Comparison of ENCODE assay signal across 21 mouse cellular contexts in the genomic region with DNA sequence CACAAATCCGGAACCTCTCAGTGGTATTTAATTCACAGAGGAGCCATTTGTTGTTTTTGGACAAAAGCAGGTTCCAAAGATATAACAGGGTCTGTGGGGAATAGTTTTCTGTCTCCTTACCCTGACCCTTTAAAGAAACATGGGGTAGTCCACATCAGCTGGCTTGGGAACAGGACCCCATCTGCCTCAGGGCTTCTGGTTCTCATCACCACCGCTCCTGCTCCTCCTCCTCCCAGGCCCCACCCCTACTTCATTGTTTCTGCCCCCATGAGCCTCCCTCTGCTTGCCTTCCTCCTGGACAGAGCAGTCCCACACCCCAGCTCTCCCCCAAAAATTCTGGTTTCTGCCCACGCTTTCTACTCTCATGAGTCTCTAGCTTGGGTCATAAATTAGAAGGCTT.
DNase-seq lines count a peak whose midpoint lies in the region; ATAC-seq lines count a peak whose summit lies in the region.
"Had no signal": no experiment of that assay in that cellular context is flagged by ENCODE, and none has a peak within 500 bp of the region (broad histone marks: within the 10 kb centered on the region; RNA-seq: fewer than 3 reads in every experiment).

No protein-coding gene starts in this region.

- H3K36me3 ChIP-seq in heart, embryonic 10.5 days, result no peaks in the 10 kb centered on the region
- no peaks in the 10 kb centered on the region for H3K36me3 ChIP-seq in kidney, embryonic 16.5 days (ENCODE audit: insufficient read depth, low read length)
- H3K36me3 ChIP-seq: embryonic facial prominence, embryonic 13.5 days; forebrain, embryonic 12.5 days; heart, embryonic 13.5 days; hindbrain, embryonic 12.5 days; midbrain, embryonic 10.5 days; neural tube, embryonic 15.5 days had no signal

- no peaks in the 10 kb centered on the region for H3K9me3 ChIP-seq in heart, embryonic 10.5 days
- no peaks in the 10 kb centered on the region for H3K9me3 ChIP-seq in kidney, embryonic 16.5 days (ENCODE audit: low read length)
- H3K9me3 ChIP-seq: embryonic facial prominence, embryonic 13.5 days; forebrain, embryonic 12.5 days; heart, embryonic 13.5 days; hindbrain, embryonic 12.5 days; midbrain, embryonic 10.5 days; neural tube, embryonic 15.5 days had no signal

- no peak overlapping the region for H3K27ac ChIP-seq in heart, embryonic 10.5 days
- H3K27ac ChIP-seq in kidney, embryonic 16.5 days (ENCODE audit: low read length), result no peak overlapping the region
- H3K27ac ChIP-seq: embryonic facial prominence, embryonic 13.5 days; forebrain, embryonic 12.5 days; heart, embryonic 13.5 days; hindbrain, embryonic 12.5 days; midbrain, embryonic 10.5 days; neural tube, embryonic 15.5 days had no signal

- peak; percentile 98 for DNase-seq in heart, adult 11 months
- no peak for DNase-seq in heart, embryonic 10.5 days (ENCODE audit: low spot score)
- DNase-seq in kidney, adult 11 months, result no peak
- peak; percentile 43 to 58 for DNase-seq in heart, postnatal 10 days
- DNase-seq in kidney, postnatal 14 days, result peak; percentile 42
- DNase-seq in lung, postnatal 10 days, result no peak
- DNase-seq: adrenal gland, postnatal 25 days; cerebellum, adult 8-10 months; cerebellum, postnatal 36 days; embryo, embryonic 11 days had no signal

- peak; percentile 77 for ATAC-seq in kidney, embryonic 16.5 days (ENCODE audit: low FRiP score, low TSS enrichment)
- ATAC-seq in inflammation-experienced regulatory T-cells, adult 6 months, result no peak
- ATAC-seq: CD4-positive, CD25-positive, alpha-beta regulatory T cell, adult 4 months; lung, postnatal 0 days had no signal

- no peak overlapping the region for H3K4me2 ChIP-seq in kidney, embryonic 16.5 days (replicated peaks; ENCODE audit: low read depth, low read length)
- H3K4me2 ChIP-seq: embryonic facial prominence, embryonic 13.5 days; forebrain, embryonic 12.5 days; heart, embryonic 13.5 days; hindbrain, embryonic 12.5 days; neural tube, embryonic 15.5 days had no signal

- intact Hi-C loops in heart, postnatal 10 days (cut with DNase I), result no loop called here

- peaks cover 6% of the 10 kb centered on the region for H3K4me1 ChIP-seq in heart, embryonic 10.5 days
- H3K4me1 ChIP-seq in kidney, embryonic 16.5 days (ENCODE audit: insufficient read depth, low read length), result peaks cover 23% of the 10 kb centered on the region
- H3K4me1 ChIP-seq: forebrain, embryonic 12.5 days had no signal

- no peak overlapping the region for H3K9ac ChIP-seq in kidney, embryonic 16.5 days (replicated peaks; ENCODE audit: low read length)
- H3K9ac ChIP-seq: embryonic facial prominence, embryonic 13.5 days; forebrain, embryonic 12.5 days; heart, embryonic 13.5 days; hindbrain, embryonic 12.5 days; neural tube, embryonic 15.5 days had no signal

- H3K4me3 ChIP-seq in heart, embryonic 10.5 days, result no peak overlapping the region
- no peak overlapping the region for H3K4me3 ChIP-seq in kidney, embryonic 16.5 days (ENCODE audit: low read length)
- H3K4me3 ChIP-seq: embryonic facial prominence, embryonic 13.5 days; erythroblast, embryonic 14.5 days; forebrain, embryonic 12.5 days; heart, embryonic 13.5 days; hindbrain, embryonic 12.5 days; midbrain, embryonic 10.5 days; neural tube, embryonic 15.5 days had no signal

- 70% methylated on average over 3 of the region's 3 CpGs for WGBS in heart, embryonic 10.5 days
- WGBS in kidney, embryonic 16.5 days, result 45% methylated on average over 3 of the region's 3 CpGs

- H3K27me3 ChIP-seq in heart, embryonic 10.5 days (ENCODE audit: insufficient read depth, poor library complexity, severe bottlenecking), result no peaks in the 10 kb centered on the region
- peaks cover 3% of the 10 kb centered on the region; the same call in 1 of the 2 replicates for H3K27me3 ChIP-seq in kidney, embryonic 16.5 days (ENCODE audit: insufficient read depth, low read length)
- H3K27me3 ChIP-seq: embryonic facial prominence, embryonic 13.5 days; neural tube, embryonic 15.5 days had no signal

Comparison
In these comparisons a context has a peak if more than half of its experiments do, and no peak if none do; other contexts are left out.
1. DNase-seq: peak in heart, adult 11 months (single experiment), heart, postnatal 10 days (2 of 2) and kidney, postnatal 14 days (single experiment); none in heart, embryonic 10.5 days (single experiment), kidney, adult 11 months (single experiment) and lung, postnatal 10 days (single experiment).